ENCODE assay signal across 29 mouse cellular contexts in the genomic region with DNA sequence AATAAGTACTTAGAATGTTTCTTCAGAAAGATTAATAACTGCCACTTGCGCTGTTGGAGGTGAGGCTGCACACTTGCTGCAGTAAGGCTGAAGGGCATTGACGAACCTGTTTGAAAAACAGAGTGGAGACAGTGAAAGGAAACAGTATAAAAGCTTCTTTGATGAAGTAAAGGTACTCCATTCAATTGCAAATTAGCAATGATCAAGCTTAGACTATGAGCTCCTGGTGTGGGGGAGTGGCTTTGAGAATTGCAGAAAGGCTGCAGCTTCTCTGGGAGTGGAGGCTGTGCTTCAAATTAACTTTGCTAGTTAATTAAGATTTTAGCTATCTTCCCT.
A peak's percentile ranks its signal among the peaks of the same experiment; 100 is the strongest.
DNase-seq lines count a peak whose midpoint lies in the region; ATAC-seq and TF ChIP-seq lines count a peak whose summit lies in the region.
"Had no signal": no experiment of that assay in that cellular context is flagged by ENCODE, and none has a peak within 500 bp of the region (broad histone marks: within the 10 kb centered on the region; RNA-seq: fewer than 3 reads in every experiment).

No protein-coding gene starts in this region.

- no peak overlapping the region for H3K4me3 ChIP-seq in forebrain, embryonic 12.5 days (replicated peaks)
- no peak overlapping the region for H3K4me3 ChIP-seq in forebrain, embryonic 15.5 days
- H3K4me3 ChIP-seq in neural tube, embryonic 11.5 days (ENCODE audit: low read depth, low read length): no peak overlapping the region
- H3K4me3 ChIP-seq in neural tube, embryonic 15.5 days (replicated peaks): no peak overlapping the region
- no peak overlapping the region for H3K4me3 ChIP-seq in forebrain, postnatal 0 days (ENCODE audit: low read depth, low read length)
- H3K4me3 ChIP-seq in intestine, embryonic 16.5 days (ENCODE audit: low read length): no peak overlapping the region
- H3K4me3 ChIP-seq: embryonic facial prominence, embryonic 13.5 days; hindbrain, embryonic 10.5 days; kidney, embryonic 15.5 days; midbrain, embryonic 15.5 days had no signal

- H3K9ac ChIP-seq in forebrain, embryonic 12.5 days: no peak overlapping the region
- H3K9ac ChIP-seq in forebrain, embryonic 15.5 days (replicated peaks): no peak overlapping the region
- no peak overlapping the region for H3K9ac ChIP-seq in neural tube, embryonic 11.5 days (ENCODE audit: low read length)
- no peak overlapping the region for H3K9ac ChIP-seq in neural tube, embryonic 15.5 days (replicated peaks)
- H3K9ac ChIP-seq in forebrain, postnatal 0 days: no peak overlapping the region
- H3K9ac ChIP-seq in intestine, embryonic 16.5 days (ENCODE audit: low read depth, low read length): no peak overlapping the region
- H3K9ac ChIP-seq: embryonic facial prominence, embryonic 13.5 days; kidney, embryonic 15.5 days; liver, embryonic 14.5 days; midbrain, embryonic 15.5 days had no signal

- H3K9me3 ChIP-seq in forebrain, embryonic 12.5 days: no peaks in the 10 kb centered on the region
- no peaks in the 10 kb centered on the region for H3K9me3 ChIP-seq in forebrain, embryonic 15.5 days
- no peaks in the 10 kb centered on the region for H3K9me3 ChIP-seq in neural tube, embryonic 11.5 days (ENCODE audit: control insufficient read depth, low read length)
- no peaks in the 10 kb centered on the region for H3K9me3 ChIP-seq in neural tube, embryonic 15.5 days (replicated peaks)
- H3K9me3 ChIP-seq in forebrain, postnatal 0 days (ENCODE audit: low read length): no peaks in the 10 kb centered on the region
- H3K9me3 ChIP-seq in intestine, embryonic 16.5 days (ENCODE audit: control insufficient read depth, low read length): no peaks in the 10 kb centered on the region
- H3K9me3 ChIP-seq: embryonic facial prominence, embryonic 13.5 days; hindbrain, embryonic 10.5 days; kidney, embryonic 15.5 days; midbrain, embryonic 15.5 days had no signal

- no peak overlapping the region for H3K4me2 ChIP-seq in forebrain, embryonic 12.5 days
- no peak overlapping the region for H3K4me2 ChIP-seq in forebrain, embryonic 15.5 days (replicated peaks)
- H3K4me2 ChIP-seq in neural tube, embryonic 11.5 days (ENCODE audit: low read depth): no peak overlapping the region
- H3K4me2 ChIP-seq in neural tube, embryonic 15.5 days: no peak overlapping the region
- no peak overlapping the region for H3K4me2 ChIP-seq in forebrain, postnatal 0 days (ENCODE audit: low read depth)
- no peak overlapping the region for H3K4me2 ChIP-seq in intestine, embryonic 16.5 days (ENCODE audit: low read depth, low read length)
- H3K4me2 ChIP-seq: embryonic facial prominence, embryonic 13.5 days; kidney, embryonic 15.5 days; midbrain, embryonic 15.5 days had no signal

- no peak for DNase-seq in neural tube, embryonic 11.5 days (ENCODE audit: low spot score)
- DNase-seq in R1 (ENCODE audit: low read depth, low spot score): peak; percentile 98
- peak; percentile 0 for DNase-seq in forebrain, postnatal 0 days
- DNase-seq: adrenal gland, adult 2 months; adrenal gland, postnatal 36 days; cerebellum, adult 8-10 months; cerebellum, postnatal 25 days; gastrocnemius, postnatal 10 days; heart, postnatal 14 days; kidney, adult 11 months; kidney, postnatal 25 days; liver; lung, adult 2 months; lung, postnatal 10 days; right cerebral cortex, postnatal 25 days; spleen, adult 18-20 months; thymus, postnatal 36 days had no signal

- H3K4me1 ChIP-seq in forebrain, embryonic 12.5 days: peaks cover 10% of the 10 kb centered on the region
- H3K4me1 ChIP-seq in forebrain, embryonic 15.5 days: peaks cover 5% of the 10 kb centered on the region; the same call in 1 of the 2 replicates
- no peaks in the 10 kb centered on the region for H3K4me1 ChIP-seq in neural tube, embryonic 11.5 days (ENCODE audit: control insufficient read depth, insufficient read depth, low read length)
- no peaks in the 10 kb centered on the region for H3K4me1 ChIP-seq in neural tube, embryonic 15.5 days
- H3K4me1 ChIP-seq in forebrain, postnatal 0 days (ENCODE audit: insufficient read depth): no peaks in the 10 kb centered on the region
- H3K4me1 ChIP-seq in intestine, embryonic 16.5 days (ENCODE audit: control insufficient read depth, insufficient read depth, low read length): no peaks in the 10 kb centered on the region
- H3K4me1 ChIP-seq: embryonic facial prominence, embryonic 13.5 days; kidney, embryonic 15.5 days; midbrain, embryonic 15.5 days had no signal

- H3K27me3 ChIP-seq in forebrain, embryonic 12.5 days: no peaks in the 10 kb centered on the region
- no peaks in the 10 kb centered on the region for H3K27me3 ChIP-seq in forebrain, embryonic 15.5 days
- H3K27me3 ChIP-seq in neural tube, embryonic 11.5 days (ENCODE audit: control insufficient read depth, insufficient read depth, low read length): no peaks in the 10 kb centered on the region
- no peaks in the 10 kb centered on the region for H3K27me3 ChIP-seq in neural tube, embryonic 15.5 days (replicated peaks)
- H3K27me3 ChIP-seq in forebrain, postnatal 0 days (ENCODE audit: insufficient read depth, low read length): no peaks in the 10 kb centered on the region
- no peaks in the 10 kb centered on the region for H3K27me3 ChIP-seq in intestine, embryonic 16.5 days (replicated peaks; ENCODE audit: control insufficient read depth, insufficient read depth, low read length)
- H3K27me3 ChIP-seq: embryonic facial prominence, embryonic 13.5 days; kidney, embryonic 15.5 days; midbrain, embryonic 15.5 days had no signal

- no peaks in the 10 kb centered on the region for H3K36me3 ChIP-seq in forebrain, embryonic 12.5 days (replicated peaks)
- H3K36me3 ChIP-seq in forebrain, embryonic 15.5 days: no peaks in the 10 kb centered on the region
- no peaks in the 10 kb centered on the region for H3K36me3 ChIP-seq in neural tube, embryonic 11.5 days (ENCODE audit: control insufficient read depth, insufficient read depth, low read length)
- no peaks in the 10 kb centered on the region for H3K36me3 ChIP-seq in neural tube, embryonic 15.5 days
- H3K36me3 ChIP-seq in forebrain, postnatal 0 days (ENCODE audit: insufficient read depth): no peaks in the 10 kb centered on the region
- no peaks in the 10 kb centered on the region for H3K36me3 ChIP-seq in intestine, embryonic 16.5 days (ENCODE audit: control insufficient read depth, insufficient read depth, low read length)
- H3K36me3 ChIP-seq: embryonic facial prominence, embryonic 13.5 days; G1E; hindbrain, embryonic 10.5 days; kidney, embryonic 15.5 days; midbrain, embryonic 15.5 days had no signal

- peak; percentile 41; the same call in 1 of the 2 replicates for ATAC-seq in forebrain, embryonic 12.5 days (ENCODE audit: low FRiP score)
- no peak for ATAC-seq in forebrain, embryonic 15.5 days (replicated peaks)
- peak; percentile 73; the same call in 1 of the 2 replicates for ATAC-seq in neural tube, embryonic 11.5 days (ENCODE audit: insufficient read depth, low FRiP score, low TSS enrichment)
- ATAC-seq in neural tube, embryonic 15.5 days (ENCODE audit: low FRiP score): no peak
- no peak for ATAC-seq in forebrain, postnatal 0 days
- ATAC-seq in cerebellum, adult (ENCODE audit: insufficient number of reproducible peaks, low FRiP score, low TSS enrichment): no peak
- no peak for ATAC-seq in intestine, embryonic 16.5 days
- ATAC-seq: midbrain, embryonic 15.5 days had no signal

- no peak for TF ChIP-seq CTCF in forebrain, postnatal 0 days (IDR thresholded peaks at IDR 0.05; ENCODE audit: low read depth)

- no peak overlapping the region for H3K27ac ChIP-seq in forebrain, embryonic 12.5 days
- no peak overlapping the region for H3K27ac ChIP-seq in forebrain, embryonic 15.5 days (replicated peaks)
- H3K27ac ChIP-seq in neural tube, embryonic 11.5 days (ENCODE audit: low read depth, low read length): no peak overlapping the region
- H3K27ac ChIP-seq in neural tube, embryonic 15.5 days (replicated peaks): no peak overlapping the region
- H3K27ac ChIP-seq in forebrain, postnatal 0 days (ENCODE audit: low read depth, low read length): no peak overlapping the region
- H3K27ac ChIP-seq in intestine, embryonic 16.5 days (ENCODE audit: low read length): no peak overlapping the region
- H3K27ac ChIP-seq: embryonic facial prominence, embryonic 13.5 days; hindbrain, embryonic 10.5 days; kidney, embryonic 15.5 days; liver, embryonic 14.5 days; macrophage; midbrain, embryonic 15.5 days had no signal

- 4% methylated on average over 2 of the region's 2 CpGs for WGBS in forebrain, embryonic 12.5 days
- 1% methylated on average over 2 of the region's 2 CpGs for WGBS in forebrain, embryonic 15.5 days
- 15% methylated on average over 2 of the region's 2 CpGs for WGBS in neural tube, embryonic 11.5 days
- 12% methylated on average over 2 of the region's 2 CpGs for WGBS in neural tube, embryonic 15.5 days
- 11% methylated on average over 2 of the region's 2 CpGs for WGBS in forebrain, postnatal 0 days
- WGBS in intestine, embryonic 16.5 days: 28% methylated on average over 2 of the region's 2 CpGs

Comparison
In these comparisons a context has a peak if more than half of its experiments do, and no peak if none do; other contexts are left out.
1. ATAC-seq: peak in forebrain, embryonic 12.5 days (single experiment) and neural tube, embryonic 11.5 days (single experiment); none in forebrain, embryonic 15.5 days (single experiment), neural tube, embryonic 15.5 days (single experiment), forebrain, postnatal 0 days (single experiment), cerebellum, adult (single experiment) and intestine, embryonic 16.5 days (single experiment).